Mouse (Mus musculus) thymus, adult 2 months (tissue): ENCODE data around the gene Lmf1. TPM values are rescaled to one million over a fixed set of nuclear protein-coding genes. Genes with fewer than 3 reads are reported as not detected.

Source experiments
- DNase-seq: peaks from one replicate; pipeline ENCODE4 v3.0.0; 2021
- H3K27ac ChIP-seq: fragments of 200-500 bp; 2 replicates; pipeline ENCODE4 v1.5.1; 2012; ENCODE audit warnings: low read length, control low read depth; ENCODE audit not compliant: control insufficient read depth, insufficient read depth
- H3K27me3 ChIP-seq: fragments of 200-500 bp; 2 replicates; pipeline ENCODE4 v1.6.1; 2012; ENCODE audit warnings: mild to moderate bottlenecking, low read length, moderate library complexity, mixed read lengths; ENCODE audit not compliant: control insufficient read depth, insufficient read depth
- H3K36me3 ChIP-seq: fragments of 200-500 bp; 2 replicates; pipeline ENCODE4 v1.6.1; 2012; ENCODE audit warnings: mild to moderate bottlenecking, low read length, moderate library complexity; ENCODE audit not compliant: control insufficient read depth, insufficient read depth
- H3K4me1 ChIP-seq: fragments of 200-500 bp; replicated peaks from 2 replicates; pipeline ENCODE4 v1.6.1; 2012; ENCODE audit warnings: low read length; ENCODE audit not compliant: control insufficient read depth, insufficient read depth
- H3K4me3 ChIP-seq: fragments of 200-500 bp; 2 replicates; pipeline ENCODE4 v1.5.1; 2012; ENCODE audit warnings: mild to moderate bottlenecking, low read length, control low read depth, moderate library complexity; ENCODE audit not compliant: control insufficient read depth, insufficient read depth
- CTCF ChIP-seq: fragments of 200-500 bp; IDR thresholded peaks from 2 replicates; pipeline ENCODE4 v1.5.1; 2012; ENCODE audit warnings: mild to moderate bottlenecking, control low read depth, low read length, moderate library complexity, borderline replicate concordance; ENCODE audit not compliant: control insufficient read depth, poor library complexity, insufficient read depth; ENCODE audit errors: extremely low read depth
- POLR2A ChIP-seq: fragments of 200-500 bp; IDR thresholded peaks from 2 replicates; pipeline ENCODE4 v1.6.1; 2012; ENCODE audit warnings: mild to moderate bottlenecking, low read length, control low read depth, moderate library complexity; ENCODE audit not compliant: control insufficient read depth, poor library complexity, insufficient read depth; ENCODE audit errors: extremely low read depth
- WGBS: fragments of 180-500 bp; shearing (Covaris S2); methylation state at CpG from one replicate; pipeline ENCODE4 v1.1.7; 2018; 5-methylcytosine and 5-hydroxymethylcytosine counted together
- polyA plus RNA-seq: library from polyadenylated mRNA; depleted of rRNA; stranded (reverse); fragments of >200 nt; gene quantifications from 2 replicates; pipeline ENCODE4 v1.2.3, GENCODE M21; 2012

The Lmf1 gene
- polyA plus RNA-seq, 1 experiment = 25.2 TPM

DNA sequence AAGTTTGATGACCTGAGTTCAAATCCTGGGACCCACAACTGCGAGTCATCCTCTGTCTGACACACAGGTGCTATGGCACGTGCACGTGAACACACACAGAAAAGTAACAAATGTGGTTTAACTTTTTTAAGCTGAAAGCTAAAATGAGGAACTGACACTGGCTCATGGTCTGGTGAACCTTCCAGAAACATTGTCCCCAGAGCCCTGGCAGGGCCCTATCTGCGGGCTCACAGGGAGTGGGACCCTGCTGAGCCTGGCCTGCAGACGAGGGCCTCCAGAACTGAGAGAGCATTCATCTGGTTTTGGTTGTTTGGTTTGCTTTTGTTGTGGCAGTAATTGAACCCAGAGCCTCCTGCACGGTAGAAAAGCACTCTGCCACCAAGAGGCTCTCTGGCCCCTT is 99.1 kb downstream of the Lmf1 start:
- 16% methylated on average over 6 of the region's 6 CpGs for WGBS

DNA sequence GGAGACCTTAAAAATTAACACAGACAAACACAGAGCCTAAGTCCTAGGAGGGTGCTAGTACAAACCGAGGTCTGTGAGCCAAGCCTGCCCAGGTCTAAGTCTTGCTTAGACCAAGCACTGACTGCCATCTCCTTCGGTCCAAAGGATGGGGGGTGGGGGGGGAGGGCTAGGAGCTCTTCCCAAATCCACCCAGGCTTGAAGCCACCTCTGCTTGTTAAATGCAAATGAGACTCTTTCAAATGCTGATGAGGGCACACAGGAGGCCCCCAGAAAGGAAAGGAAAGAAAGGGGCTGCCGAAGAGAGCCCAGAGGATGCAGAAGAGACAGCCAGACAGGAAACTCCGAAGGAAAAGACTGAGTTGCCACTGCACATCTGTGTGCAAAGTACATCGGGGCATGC is 100.9 kb downstream of the Lmf1 start:
- Histone ChIP-seq H3K36me3 (no peaks in the 10 kb centered on the region), H3K27me3 (no peaks in the 10 kb centered on the region), H3K27ac (no peak overlapping the region), H3K4me3 (no peak overlapping the region), H3K4me1 (no peaks in the 10 kb centered on the region)
- WGBS = 16% methylated on average over 5 of the region's 5 CpGs
- DNase-seq = no peak
- no peak for TF ChIP-seq POLR2A
- no peak for TF ChIP-seq CTCF

More for the DNA sequence above, 99.1 kb downstream of the Lmf1 start:
- TF ChIP-seq CTCF (no peak), POLR2A (no peak)
- no peaks in the 10 kb centered on the region for H3K36me3 ChIP-seq
- DNase-seq = no peak
- H3K4me1 ChIP-seq = no peaks in the 10 kb centered on the region
- H3K27me3 ChIP-seq = no peaks in the 10 kb centered on the region
- H3K4me3 ChIP-seq = no peak overlapping the region
- no peak overlapping the region for H3K27ac ChIP-seq

DNA sequence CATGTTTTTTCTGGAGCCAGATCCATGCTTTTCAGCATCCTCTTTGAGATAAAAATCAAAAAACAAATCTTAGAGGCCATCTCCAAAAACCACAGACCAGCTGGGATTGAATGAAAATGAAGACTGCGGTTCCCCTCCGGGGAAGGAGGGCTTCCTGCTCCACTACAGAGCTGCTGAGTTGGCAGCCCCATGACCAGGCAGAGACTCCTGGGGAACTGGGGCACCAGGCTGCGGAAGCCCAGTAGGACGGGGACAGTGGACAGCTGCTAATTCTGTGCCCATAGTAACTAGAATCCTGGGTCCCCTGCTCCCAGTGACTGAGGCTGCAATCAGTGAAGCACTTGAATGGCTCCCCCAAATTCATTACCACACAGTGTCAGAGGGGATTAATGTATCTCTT is 102.8 kb downstream of the Lmf1 start:
- WGBS = 37% methylated on average over 4 of the region's 4 CpGs
- Histone ChIP-seq H3K27ac (no peak overlapping the region), H3K4me1 (no peaks in the 10 kb centered on the region), H3K4me3 (no peak overlapping the region), H3K27me3 (no peaks in the 10 kb centered on the region), H3K36me3 (no peaks in the 10 kb centered on the region)
- TF ChIP-seq POLR2A = no peak
- DNase-seq = no peak

DNA sequence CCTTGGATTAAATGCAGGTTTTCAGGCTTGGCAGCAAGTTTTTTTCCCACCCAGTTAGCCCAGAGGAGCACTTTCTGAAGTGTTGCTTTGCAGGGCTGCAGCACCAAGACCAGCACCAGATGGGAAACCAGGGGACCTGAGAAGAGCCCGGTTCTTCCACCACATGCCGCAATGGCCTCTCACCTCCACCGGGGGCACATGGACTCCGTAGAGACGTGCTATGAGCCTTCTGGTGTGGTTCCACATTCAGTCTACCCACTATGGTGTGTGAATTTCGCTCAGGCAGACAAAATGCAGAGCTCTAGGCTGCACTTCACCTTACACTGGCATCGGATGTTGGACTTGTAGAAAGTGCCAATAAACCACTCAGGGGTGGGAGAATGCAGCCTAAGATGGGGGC is 107.4 kb downstream of the Lmf1 start:
- WGBS = 27% methylated on average over 7 of the region's 7 CpGs
- Histone ChIP-seq H3K4me1 (no peaks in the 10 kb centered on the region), H3K27me3 (no peaks in the 10 kb centered on the region), H3K27ac (no peak overlapping the region), H3K4me3 (no peak overlapping the region), H3K36me3 (no peaks in the 10 kb centered on the region)
- TF ChIP-seq CTCF = no peak
- TF ChIP-seq POLR2A = no peak
- DNase-seq = no peak

DNA sequence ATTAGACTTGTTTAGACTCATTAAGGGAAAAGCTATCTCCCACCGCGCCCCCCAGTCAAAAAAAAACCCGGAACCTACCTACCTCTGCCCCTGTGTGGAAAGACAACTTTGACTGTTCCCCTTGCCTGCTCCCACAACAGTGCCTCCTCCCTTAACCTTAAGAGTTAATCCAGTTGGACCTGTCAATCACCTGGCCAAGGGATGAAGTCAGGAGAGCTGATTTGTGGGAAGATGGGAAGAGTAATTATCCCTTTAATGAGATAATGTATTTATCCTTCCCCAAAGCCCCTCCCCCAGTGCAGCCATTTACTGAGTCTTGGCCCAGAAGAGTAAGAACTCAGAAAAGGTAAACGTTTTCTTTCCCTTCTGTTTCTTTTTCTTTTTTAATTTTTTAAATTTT is 110.0 kb downstream of the Lmf1 start:
- WGBS = 83% methylated on average over 4 of the region's 4 CpGs

DNA sequence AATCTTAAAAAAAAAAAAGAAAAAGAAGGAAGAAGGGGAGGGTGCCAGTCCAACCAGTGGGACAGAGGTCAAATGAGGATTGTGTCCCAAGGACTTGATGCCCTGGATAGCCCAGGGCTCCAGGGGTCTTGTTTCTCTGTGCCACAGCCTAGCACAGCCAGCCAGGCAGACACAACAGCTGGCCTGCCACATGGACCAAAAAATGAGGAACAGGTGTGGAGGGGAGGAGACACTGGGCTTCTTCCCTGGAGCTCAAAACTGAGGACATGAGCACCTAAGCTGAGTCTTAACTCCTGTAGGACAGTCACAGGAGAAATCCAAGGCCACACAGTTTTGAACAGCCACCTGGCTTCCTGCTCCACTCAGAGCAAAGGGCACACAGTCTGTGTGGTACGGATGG is 117.4 kb downstream of the Lmf1 start:
- Histone ChIP-seq H3K27ac (no peak overlapping the region), H3K36me3 (no peaks in the 10 kb centered on the region), H3K4me1 (no peaks in the 10 kb centered on the region), H3K4me3 (no peak overlapping the region), H3K27me3 (no peaks in the 10 kb centered on the region)
- no peak for DNase-seq
- TF ChIP-seq CTCF (no peak), POLR2A (no peak)
- WGBS = 26% methylated on average over 1 of the region's 1 CpGs

More for the DNA sequence above, 110.0 kb downstream of the Lmf1 start:
- Histone ChIP-seq H3K4me3 (no peak overlapping the region), H3K27me3 (no peaks in the 10 kb centered on the region), H3K4me1 (no peaks in the 10 kb centered on the region), H3K36me3 (no peaks in the 10 kb centered on the region), H3K27ac (no peak overlapping the region)
- DNase-seq = no peak
- TF ChIP-seq POLR2A (no peak), CTCF (no peak)

DNA sequence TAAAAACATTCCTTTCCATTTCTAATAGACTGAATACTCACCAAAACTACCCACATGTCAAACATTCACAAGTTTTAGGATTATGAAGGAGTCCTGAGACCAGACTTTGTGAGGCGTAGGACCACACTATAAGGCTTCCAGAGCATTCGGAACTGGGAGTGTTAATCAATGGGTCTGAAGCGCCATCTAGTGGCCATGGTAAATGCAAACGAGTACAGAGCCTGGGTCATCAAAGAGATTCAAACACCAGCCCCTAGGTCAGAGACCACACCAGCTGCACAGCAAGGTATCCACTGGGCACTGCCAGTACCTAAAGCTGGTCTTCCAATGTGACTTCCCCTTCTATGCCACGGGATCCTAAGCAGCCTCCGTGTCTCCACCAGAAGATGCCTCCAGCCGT is 119.6 kb downstream of the Lmf1 start:
- no peak for TF ChIP-seq POLR2A
- 0 out of 2 replicates have a peak, but pooled peaks have one; percentile 31 for TF ChIP-seq CTCF
- no peak overlapping the region for H3K4me3 ChIP-seq
- 19% methylated on average over 7 of the region's 7 CpGs for WGBS
- H3K27ac ChIP-seq = no peak overlapping the region
- peak; percentile 66 for DNase-seq
- H3K27me3 ChIP-seq = no peaks in the 10 kb centered on the region
- no peaks in the 10 kb centered on the region for H3K4me1 ChIP-seq
- H3K36me3 ChIP-seq = no peaks in the 10 kb centered on the region
